Mouse (Mus musculus): ENCODE data around the gene Bmper. TPM values are rescaled to one million over a fixed set of nuclear protein-coding genes. Genes with fewer than 3 reads are reported as not detected.
A peak's percentile ranks its signal among the peaks of the same experiment; 100 is the strongest.

Gene Bmper
- polyA plus RNA-seq, 1 experiment from 2014 or later: 30.6 TPM

- Histone ChIP-seq H3K27ac (ENCODE audit: low read length) (no peak overlapping the region), H3K4me1 (replicated peaks; ENCODE audit: control insufficient read depth, insufficient read depth, low read length) (no peaks in the 10 kb centered on the region), H3K27me3 (ENCODE audit: control insufficient read depth, insufficient read depth, low read depth, low read length) (no peaks in the 10 kb centered on the region), H3K9ac (ENCODE audit: low read length) (no peak overlapping the region), H3K9me3 (ENCODE audit: control insufficient read depth, low read length) (no peaks in the 10 kb centered on the region), H3K4me2 (ENCODE audit: low read depth, low read length) (no peak overlapping the region), H3K36me3 (ENCODE audit: control insufficient read depth, insufficient read depth, low read length) (no peaks in the 10 kb centered on the region), H3K4me3 (ENCODE audit: low read length) (no peak overlapping the region)
- ATAC-seq (ENCODE audit: low read depth): 0 out of 2 replicates have a peak, but pooled peaks have one; percentile 49
- whole genome bisulfite sequencing: 65% methylated on average over 2 of the region's 2 CpGs
These were observed 187.7 kb downstream of the Bmper start for GRCm38 (mm10) chr9:23410567-23410966.

GRCm38 (mm10) chr9:23412956-23413355, 190.1 kb downstream of the Bmper start:
- H3K4me1 ChIP-seq (replicated peaks; ENCODE audit: control insufficient read depth, insufficient read depth, low read length): no peaks in the 10 kb centered on the region
- H3K27ac ChIP-seq (ENCODE audit: low read length): no peak overlapping the region
- H3K36me3 ChIP-seq (ENCODE audit: control insufficient read depth, insufficient read depth, low read length): no peaks in the 10 kb centered on the region
- no peak overlapping the region for H3K4me3 ChIP-seq (ENCODE audit: low read length)
- 66% methylated on average over 2 of the region's 2 CpGs for WGBS
- peaks cover 2% of the 10 kb centered on the region; the same call in 1 of the 2 replicates for H3K9me3 ChIP-seq (ENCODE audit: control insufficient read depth, low read length)
- H3K4me2 ChIP-seq (ENCODE audit: low read depth, low read length): no peak overlapping the region
- no peak overlapping the region for H3K9ac ChIP-seq (ENCODE audit: low read length)
- H3K27me3 ChIP-seq (ENCODE audit: control insufficient read depth, insufficient read depth, low read depth, low read length): no peaks in the 10 kb centered on the region
- ATAC-seq (ENCODE audit: low read depth): no peak

GRCm38 (mm10) chr9:23419107-23419506, 196.2 kb downstream of the Bmper start:
- no peak overlapping the region for H3K9ac ChIP-seq (ENCODE audit: low read length)
- no peaks in the 10 kb centered on the region for H3K36me3 ChIP-seq (ENCODE audit: control insufficient read depth, insufficient read depth, low read length)
- WGBS: 85% methylated on average over 2 of the region's 2 CpGs
- H3K4me2 ChIP-seq (ENCODE audit: low read depth, low read length): no peak overlapping the region
- H3K4me3 ChIP-seq (ENCODE audit: low read length): no peak overlapping the region
- H3K9me3 ChIP-seq (ENCODE audit: control insufficient read depth, low read length): peaks cover 2% of the 10 kb centered on the region; the same call in 1 of the 2 replicates
- ATAC-seq (ENCODE audit: low read depth): no peak
- H3K27ac ChIP-seq (ENCODE audit: low read length): no peak overlapping the region
- H3K4me1 ChIP-seq (replicated peaks; ENCODE audit: control insufficient read depth, insufficient read depth, low read length): no peaks in the 10 kb centered on the region
- H3K27me3 ChIP-seq (ENCODE audit: control insufficient read depth, insufficient read depth, low read depth, low read length): no peaks in the 10 kb centered on the region

- ATAC-seq (ENCODE audit: low read depth): no peak
- Histone ChIP-seq H3K9me3 (ENCODE audit: control insufficient read depth, low read length) (no peaks in the 10 kb centered on the region), H3K36me3 (ENCODE audit: control insufficient read depth, insufficient read depth, low read length) (no peaks in the 10 kb centered on the region), H3K27ac (ENCODE audit: low read length) (no peak overlapping the region), H3K4me3 (ENCODE audit: low read length) (no peak overlapping the region), H3K9ac (ENCODE audit: low read length) (no peak overlapping the region), H3K4me2 (ENCODE audit: low read depth, low read length) (no peak overlapping the region), H3K27me3 (ENCODE audit: control insufficient read depth, insufficient read depth, low read depth, low read length) (no peaks in the 10 kb centered on the region), H3K4me1 (replicated peaks; ENCODE audit: control insufficient read depth, insufficient read depth, low read length) (no peaks in the 10 kb centered on the region)
- 75% methylated on average over 1 of the region's 1 CpGs for WGBS
These were observed 200.9 kb downstream of the Bmper start for GRCm38 (mm10) chr9:23423748-23424147.

- ATAC-seq (ENCODE audit: low read depth): no peak
- Histone ChIP-seq H3K4me2 (ENCODE audit: low read depth, low read length) (no peak overlapping the region), H3K27ac (ENCODE audit: low read length) (no peak overlapping the region), H3K9me3 (ENCODE audit: control insufficient read depth, low read length) (no peaks in the 10 kb centered on the region), H3K9ac (ENCODE audit: low read length) (no peak overlapping the region), H3K4me3 (ENCODE audit: low read length) (no peak overlapping the region), H3K27me3 (ENCODE audit: control insufficient read depth, insufficient read depth, low read depth, low read length) (no peaks in the 10 kb centered on the region), H3K36me3 (ENCODE audit: control insufficient read depth, insufficient read depth, low read length) (no peaks in the 10 kb centered on the region), H3K4me1 (replicated peaks; ENCODE audit: control insufficient read depth, insufficient read depth, low read length) (no peaks in the 10 kb centered on the region)
- 94% methylated on average over 2 of the region's 2 CpGs for WGBS
These were observed 209.8 kb downstream of the Bmper start for GRCm38 (mm10) chr9:23432631-23433030.

- Histone ChIP-seq H3K27ac (ENCODE audit: low read length) (no peak overlapping the region), H3K9ac (ENCODE audit: low read length) (no peak overlapping the region), H3K4me3 (ENCODE audit: low read length) (no peak overlapping the region), H3K9me3 (ENCODE audit: control insufficient read depth, low read length) (no peaks in the 10 kb centered on the region), H3K36me3 (ENCODE audit: control insufficient read depth, insufficient read depth, low read length) (no peaks in the 10 kb centered on the region), H3K4me2 (ENCODE audit: low read depth, low read length) (no peak overlapping the region), H3K27me3 (ENCODE audit: control insufficient read depth, insufficient read depth, low read depth, low read length) (no peaks in the 10 kb centered on the region), H3K4me1 (replicated peaks; ENCODE audit: control insufficient read depth, insufficient read depth, low read length) (no peaks in the 10 kb centered on the region)
- WGBS: 84% methylated on average over 3 of the region's 3 CpGs
- ATAC-seq (ENCODE audit: low read depth): no peak
These were observed 210.4 kb downstream of the Bmper start for GRCm38 (mm10) chr9:23433238-23433637.

GRCm38 (mm10) chr9:23436751-23437150, 213.9 kb downstream of the Bmper start:
- no peaks in the 10 kb centered on the region for H3K36me3 ChIP-seq (ENCODE audit: control insufficient read depth, insufficient read depth, low read length)
- H3K9ac ChIP-seq (ENCODE audit: low read length): no peak overlapping the region
- no peak overlapping the region for H3K27ac ChIP-seq (ENCODE audit: low read length)
- no peak for ATAC-seq (ENCODE audit: low read depth)
- H3K4me1 ChIP-seq (replicated peaks; ENCODE audit: control insufficient read depth, insufficient read depth, low read length): no peaks in the 10 kb centered on the region
- no peaks in the 10 kb centered on the region for H3K9me3 ChIP-seq (ENCODE audit: control insufficient read depth, low read length)
- H3K4me2 ChIP-seq (ENCODE audit: low read depth, low read length): no peak overlapping the region
- no peaks in the 10 kb centered on the region for H3K27me3 ChIP-seq (ENCODE audit: control insufficient read depth, insufficient read depth, low read depth, low read length)
- WGBS: 79% methylated on average over 6 of the region's 6 CpGs
- no peak overlapping the region for H3K4me3 ChIP-seq (ENCODE audit: low read length)

GRCm38 (mm10) chr9:23438662-23439061, 215.8 kb downstream of the Bmper start:
- no peaks in the 10 kb centered on the region for H3K9me3 ChIP-seq (ENCODE audit: control insufficient read depth, low read length)
- H3K4me2 ChIP-seq (ENCODE audit: low read depth, low read length): no peak overlapping the region
- no peaks in the 10 kb centered on the region for H3K36me3 ChIP-seq (ENCODE audit: control insufficient read depth, insufficient read depth, low read length)
- H3K9ac ChIP-seq (ENCODE audit: low read length): no peak overlapping the region
- no peaks in the 10 kb centered on the region for H3K4me1 ChIP-seq (replicated peaks; ENCODE audit: control insufficient read depth, insufficient read depth, low read length)
- WGBS: 82% methylated on average over 9 of the region's 9 CpGs
- no peaks in the 10 kb centered on the region for H3K27me3 ChIP-seq (ENCODE audit: control insufficient read depth, insufficient read depth, low read depth, low read length)
- no peak for ATAC-seq (ENCODE audit: low read depth)
- H3K4me3 ChIP-seq (ENCODE audit: low read length): no peak overlapping the region
- no peak overlapping the region for H3K27ac ChIP-seq (ENCODE audit: low read length)

GRCm38 (mm10) chr9:23442168-23442567, 219.3 kb downstream of the Bmper start:
- H3K9ac ChIP-seq (ENCODE audit: low read length): no peak overlapping the region
- no peaks in the 10 kb centered on the region for H3K9me3 ChIP-seq (ENCODE audit: control insufficient read depth, low read length)
- WGBS: 55% methylated on average over 5 of the region's 5 CpGs
- H3K36me3 ChIP-seq (ENCODE audit: control insufficient read depth, insufficient read depth, low read length): no peaks in the 10 kb centered on the region
- H3K4me1 ChIP-seq (replicated peaks; ENCODE audit: control insufficient read depth, insufficient read depth, low read length): 0 out of 2 replicates have a peak, but pooled peaks cover under 1% of the 10 kb centered on the region
- no peak overlapping the region for H3K4me2 ChIP-seq (ENCODE audit: low read depth, low read length)
- H3K27ac ChIP-seq (ENCODE audit: low read length): no peak overlapping the region
- no peak overlapping the region for H3K4me3 ChIP-seq (ENCODE audit: low read length)
- ATAC-seq (ENCODE audit: low read depth): no peak; the same call in 1 of the 2 replicates
- no peaks in the 10 kb centered on the region for H3K27me3 ChIP-seq (ENCODE audit: control insufficient read depth, insufficient read depth, low read depth, low read length)

GRCm38 (mm10) chr9:23444975-23445374, 222.1 kb downstream of the Bmper start:
- Histone ChIP-seq H3K9me3 (ENCODE audit: control insufficient read depth, low read length) (no peaks in the 10 kb centered on the region), H3K4me2 (ENCODE audit: low read depth, low read length) (no peak overlapping the region), H3K4me3 (ENCODE audit: low read length) (no peak overlapping the region), H3K9ac (ENCODE audit: low read length) (no peak overlapping the region), H3K36me3 (ENCODE audit: control insufficient read depth, insufficient read depth, low read length) (no peaks in the 10 kb centered on the region), H3K4me1 (replicated peaks; ENCODE audit: control insufficient read depth, insufficient read depth, low read length) (peaks cover 9% of the 10 kb centered on the region), H3K27me3 (ENCODE audit: control insufficient read depth, insufficient read depth, low read depth, low read length) (no peaks in the 10 kb centered on the region), H3K27ac (ENCODE audit: low read length) (no peak overlapping the region)
- ATAC-seq (ENCODE audit: low read depth): no peak
- WGBS: 92% methylated on average over 4 of the region's 4 CpGs

Measured in lung, embryonic 16.5 days (tissue).